In genomic region chr4:149623711-149624110, GRCm38 (mm10) we compare ENCODE assay signal across 17 mouse cellular contexts.
"Had no signal": no experiment of that assay in that cellular context is flagged by ENCODE, and none has a peak within 500 bp of the region (broad histone marks: within the 10 kb centered on the region; RNA-seq: fewer than 3 reads in every experiment).

No protein-coding gene starts in this region.

- H3K27ac ChIP-seq: lung, embryonic 15.5 days; macrophage; midbrain, embryonic 13.5 days; midbrain, embryonic 15.5 days; neural tube, embryonic 12.5 days; stomach, embryonic 15.5 days; stomach, postnatal 0 days had no signal

- H3K27me3 ChIP-seq: lung, embryonic 15.5 days; midbrain, embryonic 13.5 days; midbrain, embryonic 15.5 days; neural tube, embryonic 12.5 days; stomach, embryonic 15.5 days had no signal

- H3K36me3 ChIP-seq: lung, embryonic 15.5 days; midbrain, embryonic 15.5 days had no signal

- ATAC-seq: lung, postnatal 0 days; midbrain, embryonic 13.5 days; midbrain, embryonic 15.5 days had no signal

- H3K9me3 ChIP-seq: lung, embryonic 15.5 days; megakaryocyte, embryonic 14.5 days; midbrain, embryonic 13.5 days; midbrain, embryonic 15.5 days; neural tube, embryonic 12.5 days; stomach, embryonic 15.5 days had no signal

- DNase-seq: lung, adult 2 months; lung, postnatal 14 days; lung, postnatal 36 days; right cerebral cortex, postnatal 14 days; thymus, adult 2 months; thymus, postnatal 25 days; thymus, postnatal 4 days had no signal

- H3K4me3 ChIP-seq: lung, embryonic 15.5 days; megakaryocyte, embryonic 14.5 days; midbrain, embryonic 13.5 days; midbrain, embryonic 15.5 days; neural tube, embryonic 12.5 days; stomach, embryonic 15.5 days had no signal

- H3K4me2 ChIP-seq: lung, embryonic 15.5 days; midbrain, embryonic 11.5 days; midbrain, embryonic 13.5 days; midbrain, embryonic 15.5 days; neural tube, embryonic 12.5 days; stomach, embryonic 15.5 days had no signal

- H3K9ac ChIP-seq: lung, embryonic 15.5 days; midbrain, embryonic 13.5 days; midbrain, embryonic 15.5 days; neural tube, embryonic 12.5 days; stomach, embryonic 15.5 days had no signal

- H3K4me1 ChIP-seq: stomach, embryonic 15.5 days had no signal
